Mouse (Mus musculus) cortical plate, adult 2 months (tissue): ENCODE measurements around the gene Acsl1. TPM values are rescaled to one million over a fixed set of nuclear protein-coding genes. Genes with fewer than 3 reads are reported as not detected.

Source experiments
- H3K27ac ChIP-seq: fragments of 200-500 bp; 2 replicates; pipeline ENCODE4 v1.5.1; 2012; ENCODE audit warnings: low read length, control low read depth, inconsistent platforms; ENCODE audit not compliant: insufficient read depth
- H3K4me1 ChIP-seq: fragments of 200-500 bp; 2 replicates; pipeline ENCODE4 v1.6.1; 2011; ENCODE audit warnings: low read length; ENCODE audit not compliant: control insufficient read depth, insufficient read depth
- H3K4me3 ChIP-seq: fragments of 200-500 bp; 2 replicates; pipeline ENCODE4 v1.5.1; 2011; ENCODE audit warnings: mild to moderate bottlenecking, low read length, control low read depth; ENCODE audit not compliant: insufficient read depth
- CTCF ChIP-seq: fragments of 200-500 bp; IDR thresholded peaks from 2 replicates; pipeline ENCODE4 v1.5.1; 2011; ENCODE audit warnings: mild to moderate bottlenecking, control low read depth, low read length; ENCODE audit not compliant: insufficient read depth; ENCODE audit errors: extremely low read depth
- POLR2A ChIP-seq: fragments of 200-500 bp; IDR thresholded peaks from 2 replicates; pipeline ENCODE4 v1.6.1; 2011; ENCODE audit warnings: mild to moderate bottlenecking, low read length, control low read depth; ENCODE audit not compliant: insufficient read depth; ENCODE audit errors: extremely low read depth
- polyA plus RNA-seq: library from polyadenylated mRNA; depleted of rRNA; stranded (reverse); fragments of >200 nt; gene quantifications from 2 replicates; pipeline ENCODE4 v1.2.3, GENCODE M21; 2012

The Acsl1 gene
- polyA plus RNA-seq, 1 experiment: 49.4 TPM

- H3K27ac ChIP-seq: no peak overlapping the region
Observed at GRCm38 (mm10) chr8:46474120-46474519, 3.3 kb downstream of the Acsl1 start.

GRCm38 (mm10) chr8:46474634-46475033 is 3.8 kb downstream of the Acsl1 start:
- no peak overlapping the region for H3K27ac ChIP-seq
- no peak overlapping the region for H3K4me3 ChIP-seq
- H3K4me1 ChIP-seq: peaks cover 6% of the 10 kb centered on the region; the same call in 1 of the 2 replicates
- no peak for TF ChIP-seq POLR2A
- TF ChIP-seq CTCF: no peak

More at GRCm38 (mm10) chr8:46474120-46474519, 3.3 kb downstream of the Acsl1 start:
- no peak for TF ChIP-seq POLR2A
- TF ChIP-seq CTCF: no peak
- H3K4me3 ChIP-seq: no peak overlapping the region
- peaks cover 6% of the 10 kb centered on the region; the same call in 1 of the 2 replicates for H3K4me1 ChIP-seq

- TF ChIP-seq POLR2A (no peak), CTCF (no peak)
- Histone ChIP-seq H3K4me3 (no peak overlapping the region), H3K4me1 (peaks cover 10% of the 10 kb centered on the region; the same call in 1 of the 2 replicates), H3K27ac (no peak overlapping the region)
Observed at GRCm38 (mm10) chr8:46475404-46475803, 4.6 kb downstream of the Acsl1 start.

- H3K4me1 ChIP-seq: peaks cover 10% of the 10 kb centered on the region; the same call in 1 of the 2 replicates
- TF ChIP-seq POLR2A (no peak), CTCF (no peak)
- no peak overlapping the region for H3K27ac ChIP-seq
- no peak overlapping the region for H3K4me3 ChIP-seq
Observed at GRCm38 (mm10) chr8:46475942-46476341, 5.1 kb downstream of the Acsl1 start.

GRCm38 (mm10) chr8:46477747-46478458 is 7.1 kb downstream of the Acsl1 start:
- Histone ChIP-seq H3K27ac (no peak overlapping the region), H3K4me3 (no peak overlapping the region), H3K4me1 (peaks cover 8% of the 10 kb centered on the region; the same call in 1 of the 2 replicates)
- no peak for TF ChIP-seq CTCF
- no peak for TF ChIP-seq POLR2A

GRCm38 (mm10) chr8:46478783-46479182 is 7.9 kb downstream of the Acsl1 start:
- H3K27ac ChIP-seq: no peak overlapping the region
- TF ChIP-seq CTCF: no peak
- TF ChIP-seq POLR2A: no peak
- peaks cover 6% of the 10 kb centered on the region; the same call in 1 of the 2 replicates for H3K4me1 ChIP-seq
- no peak overlapping the region for H3K4me3 ChIP-seq

- TF ChIP-seq CTCF (no peak), POLR2A (no peak)
- H3K4me1 ChIP-seq: peaks cover 6% of the 10 kb centered on the region; the same call in 1 of the 2 replicates
- no peak overlapping the region for H3K4me3 ChIP-seq
- H3K27ac ChIP-seq: no peak overlapping the region
Observed at GRCm38 (mm10) chr8:46479794-46480532, 9.1 kb downstream of the Acsl1 start.

- no peak overlapping the region for H3K4me3 ChIP-seq
- H3K27ac ChIP-seq: no peak overlapping the region
- peaks cover 6% of the 10 kb centered on the region; the same call in 1 of the 2 replicates for H3K4me1 ChIP-seq
- TF ChIP-seq CTCF (no peak), POLR2A (no peak)
Observed at GRCm38 (mm10) chr8:46480533-46480900, 9.7 kb downstream of the Acsl1 start.

GRCm38 (mm10) chr8:46482771-46483170 is 11.9 kb downstream of the Acsl1 start:
- TF ChIP-seq CTCF (no peak), POLR2A (no peak)
- no peak overlapping the region for H3K27ac ChIP-seq
- H3K4me3 ChIP-seq: no peak overlapping the region
- H3K4me1 ChIP-seq: peaks cover 6% of the 10 kb centered on the region; the same call in 1 of the 2 replicates
